In the genomic region with DNA sequence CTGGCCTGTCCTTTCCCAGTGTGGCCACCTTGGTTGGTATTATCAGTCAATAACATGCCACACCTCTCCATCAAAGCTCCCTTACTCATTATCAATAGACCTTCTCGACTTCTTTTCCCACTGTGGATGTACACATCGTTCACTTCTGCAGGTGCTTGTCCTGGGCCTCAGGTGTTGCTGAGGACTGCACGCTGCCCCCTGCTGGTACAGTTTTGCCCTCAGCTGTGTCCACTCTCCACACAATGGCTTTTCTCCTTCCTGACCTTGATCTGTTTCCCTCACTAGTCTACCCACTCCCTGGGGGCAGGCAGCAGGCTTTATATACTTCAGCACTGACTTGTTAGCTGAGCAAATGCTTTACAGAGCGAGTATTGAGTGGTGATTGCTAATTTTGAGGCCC, we compare ENCODE assay signal across 9 mouse cellular contexts. TPM values are rescaled to one million over a fixed set of nuclear protein-coding genes. Genes with fewer than 3 reads are reported as not detected.
DNase-seq lines count a peak whose midpoint lies in the region; ATAC-seq and TF ChIP-seq lines count a peak whose summit lies in the region.
"Had no signal": no experiment of that assay in that cellular context is flagged by ENCODE, and none has a peak within 500 bp of the region (broad histone marks: within the 10 kb centered on the region; RNA-seq: fewer than 3 reads in every experiment).

No protein-coding gene starts in this region.

- DNase-seq in kidney, adult 18-20 months, result peak; percentile 57
- no peak for DNase-seq in kidney, adult 11 months
- no peak for DNase-seq in MEL (ENCODE audit: low read depth, low spot score)
- DNase-seq in embryonic facial prominence, embryonic 10.5 days (ENCODE audit: low spot score), result peak; percentile 37
- peak; percentile 76 for DNase-seq in naive thymus-derived CD4-positive, alpha-beta T cell, adult 2 months (ENCODE audit: low read depth)
- no peak for DNase-seq in ovary, adult 18-20 months (ENCODE audit: low spot score)
- no peak for DNase-seq in heart, adult 18-20 months

- no peak for TF ChIP-seq EP300 in MEL (IDR thresholded peaks at IDR 0.05; ENCODE audit: low read depth in 1 of 2, low read length in 2 of 2)

- H3K79me2 ChIP-seq in MEL (ENCODE audit: control insufficient read depth, insufficient read depth, low read length, poor library complexity), result no peaks in the 10 kb centered on the region

- H3K27ac ChIP-seq in MEL (ENCODE audit: control insufficient read depth, low read depth, low read length), result no peak overlapping the region
- no peak overlapping the region for H3K27ac ChIP-seq in embryonic facial prominence, embryonic 10.5 days (replicated peaks)
- no peak overlapping the region for H3K27ac ChIP-seq in hindbrain, embryonic 13.5 days
- H3K27ac ChIP-seq: hindbrain, embryonic 15.5 days had no signal

- no peak for ATAC-seq in hindbrain, embryonic 13.5 days (ENCODE audit: low FRiP score)

- no peaks in the 10 kb centered on the region for H3K36me3 ChIP-seq in MEL (ENCODE audit: control insufficient read depth in 1 of 2, insufficient read depth in 2 of 2, low read length in 2 of 2)
- H3K36me3 ChIP-seq in embryonic facial prominence, embryonic 10.5 days (replicated peaks), result no peaks in the 10 kb centered on the region
- H3K36me3 ChIP-seq in hindbrain, embryonic 13.5 days, result no peaks in the 10 kb centered on the region
- H3K36me3 ChIP-seq: hindbrain, embryonic 15.5 days had no signal

- TF ChIP-seq POLR2A in MEL (IDR thresholded peaks at IDR 0.05; ENCODE audit: control insufficient read depth in 1 of 2, insufficient read depth in 1 of 2, low read depth in 1 of 2, low read length in 2 of 2, poor library complexity in 1 of 2), result no peak

- peaks cover 0 to 1% of the 10 kb centered on the region in 2 experiments; a peak in 2 of 4 replicates for H3K27me3 ChIP-seq in MEL (ENCODE audit: control insufficient read depth in 1 of 2, insufficient read depth in 2 of 2, low read length in 2 of 2)
- no peaks in the 10 kb centered on the region for H3K27me3 ChIP-seq in embryonic facial prominence, embryonic 10.5 days (replicated peaks; ENCODE audit: low read depth, poor library complexity, severe bottlenecking)
- no peaks in the 10 kb centered on the region for H3K27me3 ChIP-seq in hindbrain, embryonic 13.5 days
- H3K27me3 ChIP-seq: hindbrain, embryonic 15.5 days had no signal

- TF ChIP-seq CTCF in MEL (IDR thresholded peaks at IDR 0.05 in 2 of 3, conservative IDR thresholded peaks at IDR 0.05 in 1 of 3; ENCODE audit: control insufficient read depth in 1 of 3, insufficient read depth in 1 of 3, low read depth in 2 of 3, low read length in 3 of 3, poor library complexity in 1 of 3, severe bottlenecking in 1 of 3), result peak; percentile 6 to 45 (median 26); a peak in 4 of 6 replicates

- H3K9ac ChIP-seq in MEL (ENCODE audit: control insufficient read depth, low read depth, low read length, poor library complexity, severe bottlenecking), result no peak overlapping the region
- no peak overlapping the region for H3K9ac ChIP-seq in hindbrain, embryonic 13.5 days
- H3K9ac ChIP-seq: hindbrain, embryonic 15.5 days had no signal

- H3K4me3 ChIP-seq in MEL (ENCODE audit: control insufficient read depth in 1 of 2, insufficient read depth in 1 of 2, low read depth in 2 of 2, low read length in 2 of 2), result no peak overlapping the region
- no peak overlapping the region for H3K4me3 ChIP-seq in embryonic facial prominence, embryonic 10.5 days
- H3K4me3 ChIP-seq in hindbrain, embryonic 13.5 days, result no peak overlapping the region
- H3K4me3 ChIP-seq: hindbrain, embryonic 15.5 days had no signal

- H3K4me1 ChIP-seq in MEL (ENCODE audit: control insufficient read depth in 1 of 2, insufficient read depth in 2 of 2, low read length in 2 of 2), result no peaks in the 10 kb centered on the region
- no peaks in the 10 kb centered on the region for H3K4me1 ChIP-seq in embryonic facial prominence, embryonic 10.5 days
- no peaks in the 10 kb centered on the region for H3K4me1 ChIP-seq in hindbrain, embryonic 13.5 days (replicated peaks)
- H3K4me1 ChIP-seq: hindbrain, embryonic 15.5 days had no signal

- no peak overlapping the region for H3K4me2 ChIP-seq in hindbrain, embryonic 13.5 days
- H3K4me2 ChIP-seq: hindbrain, embryonic 15.5 days had no signal

- H3K9me3 ChIP-seq in MEL (replicated peaks; ENCODE audit: insufficient read depth, low read length), result no peaks in the 10 kb centered on the region
- no peaks in the 10 kb centered on the region for H3K9me3 ChIP-seq in embryonic facial prominence, embryonic 10.5 days
- no peaks in the 10 kb centered on the region for H3K9me3 ChIP-seq in hindbrain, embryonic 13.5 days
- H3K9me3 ChIP-seq: hindbrain, embryonic 15.5 days had no signal

- no peak for TF ChIP-seq RAD21 in MEL (IDR thresholded peaks at IDR 0.05; ENCODE audit: low read depth, low read length)

- WGBS in embryonic facial prominence, embryonic 10.5 days, result 43% methylated on average over 4 of the region's 4 CpGs
- WGBS in hindbrain, embryonic 13.5 days, result 41% methylated on average over 4 of the region's 4 CpGs

TF ChIP-seq in MEL, 35 proteins besides CTCF, POLR2A, EP300 and RAD21:
- TF ChIP-seq CHD1 (IDR thresholded peaks at IDR 0.05; ENCODE audit: low read depth, low read length) (no peak), SMC3 (IDR thresholded peaks at IDR 0.05; ENCODE audit: low read depth, low read length) (peak; percentile 28; the same call in 1 of the 2 replicates)

RNA-seq across cellular contexts. Expression of gene H2-Aa, which starts 1.8 kb away (rescaled TPM):
- total RNA-seq in MEL (2012; rRNA removed), result not detected in 2 replicates
- not detected for polyA plus RNA-seq in MEL (2012; ENCODE audit: insufficient read depth in 1 of 2, insufficient read length in 2 of 2, low read depth in 1 of 2, low replicate concordance in 2 of 2, missing spikeins in 1 of 2)
- not detected in 2 replicates for polyA plus RNA-seq in embryonic facial prominence, embryonic 10.5 days (2016; fragmentation: Nextera tagmentation; extraction: Ambion mirVana)
- polyA plus RNA-seq in hindbrain, embryonic 13.5 days (2015; fragmentation: Nextera tagmentation; extraction: Ambion mirVana), result 0.30 and 0.35 TPM in 2 replicates
- total RNA-seq in heart, adult 18-20 months (2021), result 10 to 100 TPM; 52.0 to 53.2 TPM

RNA-seq across cellular contexts. Expression of gene H2-Eb1, which starts 19.8 kb away (rescaled TPM):
- 0.15 TPM in 1 of 2 replicates, not detected in the other for total RNA-seq in MEL (2012; rRNA removed)
- under 1 TPM in 1 of 2 experiments, not detected in 1; 0.07 TPM for polyA plus RNA-seq in MEL (2012; ENCODE audit: insufficient read depth in 1 of 2, insufficient read length in 2 of 2, low read depth in 1 of 2, low replicate concordance in 2 of 2, missing spikeins in 1 of 2)
- polyA plus RNA-seq in embryonic facial prominence, embryonic 10.5 days (2016; fragmentation: Nextera tagmentation; extraction: Ambion mirVana), result 1.2 and 1.3 TPM in 2 replicates
- polyA plus RNA-seq in hindbrain, embryonic 13.5 days (2015; fragmentation: Nextera tagmentation; extraction: Ambion mirVana), result 1.5 and 3.4 TPM in 2 replicates
- 10 to 100 TPM; 54.9 to 60.2 TPM for total RNA-seq in heart, adult 18-20 months (2021)

RNA-seq across cellular contexts. Expression of gene H2-Ab1, which starts 28.4 kb away (rescaled TPM):
- total RNA-seq in MEL (2012; rRNA removed), result not detected in 2 replicates
- polyA plus RNA-seq in MEL (2012; ENCODE audit: insufficient read depth in 1 of 2, insufficient read length in 2 of 2, low read depth in 1 of 2, low replicate concordance in 2 of 2, missing spikeins in 1 of 2), result not detected
- 5.5 and 7.2 TPM in 2 replicates for polyA plus RNA-seq in embryonic facial prominence, embryonic 10.5 days (2016; fragmentation: Nextera tagmentation; extraction: Ambion mirVana)
- polyA plus RNA-seq in hindbrain, embryonic 13.5 days (2015; fragmentation: Nextera tagmentation; extraction: Ambion mirVana), result 1.2 and 1.9 TPM in 2 replicates
- total RNA-seq in heart, adult 18-20 months (2021), result 10 to 100 TPM; 36.6 to 43.8 TPM

RNA-seq across cellular contexts. Expression of gene H2-Eb2, which starts 39.6 kb away (rescaled TPM):
- total RNA-seq in MEL (2012; rRNA removed), result not detected in 2 replicates
- polyA plus RNA-seq in MEL (2012; ENCODE audit: insufficient read depth in 1 of 2, insufficient read length in 2 of 2, low read depth in 1 of 2, low replicate concordance in 2 of 2, missing spikeins in 1 of 2), result not detected
- polyA plus RNA-seq in embryonic facial prominence, embryonic 10.5 days (2016; fragmentation: Nextera tagmentation; extraction: Ambion mirVana), result 0.04 TPM in 1 of 2 replicates, not detected in the other
- polyA plus RNA-seq in hindbrain, embryonic 13.5 days (2015; fragmentation: Nextera tagmentation; extraction: Ambion mirVana), result 0.08 and 0.13 TPM in 2 replicates
- total RNA-seq in heart, adult 18-20 months (2021), result under 1 TPM in 1 of 2 experiments, not detected in 1; 0.46 TPM

RNA-seq across cellular contexts. Expression of gene H2-Ob, which starts 47.1 kb away (rescaled TPM):
- 0.75 and 0.81 TPM in 2 replicates for total RNA-seq in MEL (2012; rRNA removed)
- polyA plus RNA-seq in MEL (2012; ENCODE audit: insufficient read depth in 1 of 2, insufficient read length in 2 of 2, low read depth in 1 of 2, low replicate concordance in 2 of 2, missing spikeins in 1 of 2), result 1 to 10 TPM in 1 of 2 experiments, not detected in 1; 2.0 TPM
- polyA plus RNA-seq in embryonic facial prominence, embryonic 10.5 days (2016; fragmentation: Nextera tagmentation; extraction: Ambion mirVana), result not detected in 2 replicates
- 0.06 TPM in 1 of 2 replicates, not detected in the other for polyA plus RNA-seq in hindbrain, embryonic 13.5 days (2015; fragmentation: Nextera tagmentation; extraction: Ambion mirVana)
- 1 to 10 TPM in 1 of 2 experiments, under 1 TPM in 1; 0.77 to 5.7 TPM for total RNA-seq in heart, adult 18-20 months (2021)

Comparison
In these comparisons a context has a peak if more than half of its experiments do, and no peak if none do; other contexts are left out.
1. DNase-seq: peak in kidney, adult 18-20 months (single experiment), embryonic facial prominence, embryonic 10.5 days (single experiment) and naive thymus-derived CD4-positive, alpha-beta T cell, adult 2 months (single experiment); none in kidney, adult 11 months (single experiment), MEL (single experiment), ovary, adult 18-20 months (single experiment) and heart, adult 18-20 months (0 of 2).